Mouse (Mus musculus) stomach, adult 2 months (tissue): ENCODE results near the gene Insig2. TPM values are rescaled to one million over a fixed set of nuclear protein-coding genes. Genes with fewer than 3 reads are reported as not detected.

Experiments
- polyA plus RNA-seq: library from polyadenylated mRNA; depleted of rRNA; stranded (reverse); fragments of >200 nt; gene quantifications from 2 replicates; pipeline ENCODE4 v1.2.3, GENCODE M21; 2012; rRNA removed

Insig2 gene
- 4.4 and 5.1 TPM in 2 replicates for polyA plus RNA-seq

GRCm38 (mm10) chr1:121332485-121332884, at the start of gene Insig2:
Insig2 (minus strand) TSS chr1:121332589.

Other genes with a start within 250 kb of the Insig2 start
- gene Ccdc93, start 98.5 kb upstream of the Insig2 start, polyA plus RNA-seq, result 0.91 and 1.5 TPM in 2 replicates
- gene Htr5b, start 195.9 kb upstream of the Insig2 start, polyA plus RNA-seq, result not detected in 2 replicates
- 4.6 and 6.5 TPM in 2 replicates for gene Ddx18, start 235.4 kb upstream of the Insig2 start, polyA plus RNA-seq